Mouse (Mus musculus): Measurements from ENCODE around the gene Olfr138. TPM values are rescaled to one million over a fixed set of nuclear protein-coding genes. Genes with fewer than 3 reads are reported as not detected.

The Olfr138 gene
- not detected in 2 replicates for polyA plus RNA-seq (2015; fragmentation: Nextera tagmentation; extraction: Ambion mirVana)

GRCm38 (mm10) chr17:38260735-38261134 lies at the start of gene Olfr138:
Gene Olfr138 (plus strand): TSS chr17:38261035.
- no peaks in the 10 kb centered on the region for H3K9me3 ChIP-seq (ENCODE audit: low read length)
- ATAC-seq (no peak), DNase-seq (ENCODE audit: low spot score) (no peak)
- TF ChIP-seq EP300 (IDR thresholded peaks at IDR 0.05) (no peak), CTCF (IDR thresholded peaks at IDR 0.05) (no peak)
- H3K9ac ChIP-seq (replicated peaks; ENCODE audit: low read depth) = no peak within 1 kb of the TSS
- H3K27ac ChIP-seq (ENCODE audit: low read length) = no peak within 1 kb of the TSS
- no peaks in the 10 kb centered on the region for H3K27me3 ChIP-seq (replicated peaks; ENCODE audit: insufficient read depth, low read length)
- no peak within 1 kb of the TSS for H3K4me3 ChIP-seq (ENCODE audit: low read depth, low read length)
- H3K4me1 ChIP-seq (ENCODE audit: insufficient read depth, low read depth, low read length) = no peaks in the 10 kb centered on the region
- H3K4me2 ChIP-seq (replicated peaks; ENCODE audit: low read depth, low read length) = no peak within 1 kb of the TSS
- 52% methylated on average over 1 of the region's 1 CpGs for WGBS
- no peaks in the 10 kb centered on the region for H3K36me3 ChIP-seq (ENCODE audit: insufficient read depth, low read length)

GRCm38 (mm10) chr17:38307470-38307869 lies 46.6 kb downstream of the Olfr138 start, which contains the start of gene Olfr137:
Gene Olfr137 (minus strand): TSS chr17:38307570.
- Histone ChIP-seq H3K27me3 (replicated peaks; ENCODE audit: insufficient read depth, low read length) (no peaks in the 10 kb centered on the region), H3K36me3 (ENCODE audit: insufficient read depth, low read length) (no peaks in the 10 kb centered on the region), H3K9ac (replicated peaks; ENCODE audit: low read depth) (no peak within 1 kb of the TSS), H3K4me3 (ENCODE audit: low read depth, low read length) (no peak within 1 kb of the TSS), H3K27ac (ENCODE audit: low read length) (no peak within 1 kb of the TSS), H3K4me2 (replicated peaks; ENCODE audit: low read depth, low read length) (no peak within 1 kb of the TSS), H3K4me1 (ENCODE audit: insufficient read depth, low read depth, low read length) (no peaks in the 10 kb centered on the region), H3K9me3 (ENCODE audit: low read length) (no peaks in the 10 kb centered on the region; the same call in 1 of the 2 replicates)
- TF ChIP-seq CTCF (IDR thresholded peaks at IDR 0.05) (no peak), EP300 (IDR thresholded peaks at IDR 0.05) (no peak)
- ATAC-seq (no peak), DNase-seq (ENCODE audit: low spot score) (no peak)

Other genes starting within 250 kb of the Olfr138 start
- not detected in 2 replicates for gene Olfr129, start 201.0 kb upstream of the Olfr138 start, polyA plus RNA-seq (2015; fragmentation: Nextera tagmentation; extraction: Ambion mirVana)
- not detected in 2 replicates for gene Olfr130, start 197.1 kb upstream of the Olfr138 start, polyA plus RNA-seq (2015; fragmentation: Nextera tagmentation; extraction: Ambion mirVana)
- not detected in 2 replicates for gene Olfr131, start 172.3 kb upstream of the Olfr138 start, polyA plus RNA-seq (2015; fragmentation: Nextera tagmentation; extraction: Ambion mirVana)
- gene Olfr132, start 126.5 kb upstream of the Olfr138 start, polyA plus RNA-seq (2015; fragmentation: Nextera tagmentation; extraction: Ambion mirVana) = not detected in 2 replicates
- not detected in 2 replicates for gene Olfr133, start 115.8 kb upstream of the Olfr138 start, polyA plus RNA-seq (2015; fragmentation: Nextera tagmentation; extraction: Ambion mirVana)
- not detected in 2 replicates for gene Olfr134, start 89.6 kb upstream of the Olfr138 start, polyA plus RNA-seq (2015; fragmentation: Nextera tagmentation; extraction: Ambion mirVana)
- not detected in 2 replicates for gene Olfr135, start 56.7 kb upstream of the Olfr138 start, polyA plus RNA-seq (2015; fragmentation: Nextera tagmentation; extraction: Ambion mirVana)
- not detected in 2 replicates for gene Olfr137, start 46.5 kb downstream of the Olfr138 start, polyA plus RNA-seq (2015; fragmentation: Nextera tagmentation; extraction: Ambion mirVana)
- not detected in 2 replicates for gene Olfr136, start 68.8 kb downstream of the Olfr138 start, polyA plus RNA-seq (2015; fragmentation: Nextera tagmentation; extraction: Ambion mirVana)
- not detected in 2 replicates for gene Esp36, start 159.2 kb downstream of the Olfr138 start, polyA plus RNA-seq (2015; fragmentation: Nextera tagmentation; extraction: Ambion mirVana)